Mouse (Mus musculus): ENCODE data around the gene Ascl2. TPM values are rescaled to one million over a fixed set of nuclear protein-coding genes. Genes with fewer than 3 reads are reported as not detected.

Ascl2 gene
- polyA plus RNA-seq, 1 experiment from 2014 or later: 0.40 TPM

GRCm38 (mm10) chr7:143007599-143008369 lies 38.7 kb upstream of the Ascl2 start:
- Histone ChIP-seq H3K27ac (peak overlapping the region; percentile 71), H3K9me3 (no peaks in the 10 kb centered on the region), H3K4me3 (peak overlapping the region; percentile 18), H3K36me3 (replicated peaks) (no peaks in the 10 kb centered on the region), H3K4me1 (peaks cover 32% of the 10 kb centered on the region), H3K27me3 (ENCODE audit: poor library complexity, severe bottlenecking) (no peaks in the 10 kb centered on the region)
- 42% methylated on average over 17 of the region's 17 CpGs for WGBS
- DNase-seq (ENCODE audit: extremely low spot score, low spot score): peak; percentile 88

GRCm38 (mm10) chr7:143006756-143007598 lies 37.9 kb upstream of the Ascl2 start:
- peak overlapping the region; percentile 23; the same call in 1 of the 2 replicates for H3K4me3 ChIP-seq
- no peaks in the 10 kb centered on the region for H3K36me3 ChIP-seq (replicated peaks)
- H3K9me3 ChIP-seq: no peaks in the 10 kb centered on the region
- WGBS: 91% methylated on average over 8 of the region's 8 CpGs
- peaks cover 32% of the 10 kb centered on the region for H3K4me1 ChIP-seq
- H3K27ac ChIP-seq: peak overlapping the region; percentile 71
- DNase-seq (ENCODE audit: extremely low spot score, low spot score): no peak
- H3K27me3 ChIP-seq (ENCODE audit: poor library complexity, severe bottlenecking): no peaks in the 10 kb centered on the region

- WGBS: 83% methylated on average over 2 of the region's 2 CpGs
- Histone ChIP-seq H3K4me3 (peak overlapping the region; percentile 23), H3K36me3 (replicated peaks) (no peaks in the 10 kb centered on the region), H3K4me1 (peaks cover 27% of the 10 kb centered on the region), H3K27me3 (ENCODE audit: poor library complexity, severe bottlenecking) (no peaks in the 10 kb centered on the region), H3K9me3 (no peaks in the 10 kb centered on the region), H3K27ac (peak overlapping the region; percentile 71)
- DNase-seq (ENCODE audit: extremely low spot score, low spot score): no peak
Measured at GRCm38 (mm10) chr7:143006097-143006755, 37.2 kb upstream of the Ascl2 start.

- Histone ChIP-seq H3K36me3 (replicated peaks) (no peaks in the 10 kb centered on the region), H3K27ac (peak overlapping the region; percentile 71), H3K4me3 (peak overlapping the region; percentile 23), H3K4me1 (peaks cover 26% of the 10 kb centered on the region), H3K9me3 (no peaks in the 10 kb centered on the region), H3K27me3 (ENCODE audit: poor library complexity, severe bottlenecking) (no peaks in the 10 kb centered on the region)
- DNase-seq (ENCODE audit: extremely low spot score, low spot score): no peak
- 92% methylated on average over 6 of the region's 6 CpGs for WGBS
Measured at GRCm38 (mm10) chr7:143005344-143006096, 36.5 kb upstream of the Ascl2 start.

- H3K36me3 ChIP-seq (replicated peaks): no peaks in the 10 kb centered on the region
- peak within 1 kb of the TSS; percentile 71 for H3K27ac ChIP-seq
- peak within 1 kb of the TSS; percentile 23 for H3K4me3 ChIP-seq
- DNase-seq (ENCODE audit: extremely low spot score, low spot score): no peak
- 82% methylated on average over 4 of the region's 4 CpGs for WGBS
- no peaks in the 10 kb centered on the region for H3K9me3 ChIP-seq
- H3K4me1 ChIP-seq: peaks cover 26% of the 10 kb centered on the region
- H3K27me3 ChIP-seq (ENCODE audit: poor library complexity, severe bottlenecking): no peaks in the 10 kb centered on the region
Measured at GRCm38 (mm10) chr7:143004727-143005343, 35.8 kb upstream of the Ascl2 start, which contains the start of gene Tspan32. Gene Tspan32, plus strand, starts transcription at chr7:143005046.

- no peaks in the 10 kb centered on the region for H3K9me3 ChIP-seq
- H3K36me3 ChIP-seq (replicated peaks): no peaks in the 10 kb centered on the region
- WGBS: 40% methylated on average over 3 of the region's 3 CpGs
- no peak for DNase-seq (ENCODE audit: extremely low spot score, low spot score)
- no peaks in the 10 kb centered on the region for H3K27me3 ChIP-seq (ENCODE audit: poor library complexity, severe bottlenecking)
- H3K4me1 ChIP-seq: peaks cover 6% of the 10 kb centered on the region
- no peak overlapping the region for H3K27ac ChIP-seq
- H3K4me3 ChIP-seq: no peak overlapping the region
Measured at GRCm38 (mm10) chr7:143002679-143003078, 33.6 kb upstream of the Ascl2 start.

GRCm38 (mm10) chr7:142997403-142998150 lies 28.5 kb upstream of the Ascl2 start:
- Histone ChIP-seq H3K27me3 (ENCODE audit: poor library complexity, severe bottlenecking) (no peaks in the 10 kb centered on the region), H3K9me3 (no peaks in the 10 kb centered on the region), H3K36me3 (replicated peaks) (no peaks in the 10 kb centered on the region), H3K4me1 (peaks cover 3% of the 10 kb centered on the region; the same call in 1 of the 2 replicates), H3K4me3 (no peak overlapping the region), H3K27ac (no peak overlapping the region)
- whole genome bisulfite sequencing: 91% methylated on average over 3 of the region's 3 CpGs
- no peak for DNase-seq (ENCODE audit: extremely low spot score, low spot score)

- no peaks in the 10 kb centered on the region for H3K9me3 ChIP-seq
- 89% methylated on average over 2 of the region's 2 CpGs for WGBS
- peaks cover 3% of the 10 kb centered on the region; the same call in 1 of the 2 replicates for H3K4me1 ChIP-seq
- no peak for DNase-seq (ENCODE audit: extremely low spot score, low spot score)
- H3K36me3 ChIP-seq (replicated peaks): no peaks in the 10 kb centered on the region
- H3K4me3 ChIP-seq: no peak overlapping the region
- H3K27ac ChIP-seq: no peak overlapping the region
- no peaks in the 10 kb centered on the region for H3K27me3 ChIP-seq (ENCODE audit: poor library complexity, severe bottlenecking)
Measured at GRCm38 (mm10) chr7:142996998-142997397, 27.9 kb upstream of the Ascl2 start.

- DNase-seq (ENCODE audit: extremely low spot score, low spot score): no peak
- 83% methylated on average over 3 of the region's 3 CpGs for WGBS
- H3K27ac ChIP-seq: peak overlapping the region; percentile 36; the same call in 1 of the 2 replicates
Measured at GRCm38 (mm10) chr7:142995630-142996338, 26.7 kb upstream of the Ascl2 start.

GRCm38 (mm10) chr7:142995004-142995403 lies 25.9 kb upstream of the Ascl2 start:
- DNase-seq (ENCODE audit: extremely low spot score, low spot score): no peak
- no peak overlapping the region for H3K4me3 ChIP-seq
- H3K27ac ChIP-seq: no peak overlapping the region
- H3K4me1 ChIP-seq: peaks cover 5% of the 10 kb centered on the region; the same call in 1 of the 2 replicates
- no peaks in the 10 kb centered on the region for H3K9me3 ChIP-seq
- H3K27me3 ChIP-seq (ENCODE audit: poor library complexity, severe bottlenecking): no peaks in the 10 kb centered on the region
- H3K36me3 ChIP-seq (replicated peaks): no peaks in the 10 kb centered on the region

More at GRCm38 (mm10) chr7:142995630-142996338, 26.7 kb upstream of the Ascl2 start:
- Histone ChIP-seq H3K36me3 (replicated peaks) (no peaks in the 10 kb centered on the region), H3K4me3 (no peak overlapping the region), H3K9me3 (no peaks in the 10 kb centered on the region), H3K27me3 (ENCODE audit: poor library complexity, severe bottlenecking) (no peaks in the 10 kb centered on the region), H3K4me1 (peaks cover 3% of the 10 kb centered on the region; the same call in 1 of the 2 replicates)

- no peaks in the 10 kb centered on the region for H3K9me3 ChIP-seq
- H3K4me1 ChIP-seq: peaks cover 13% of the 10 kb centered on the region; the same call in 1 of the 2 replicates
- no peak overlapping the region for H3K27ac ChIP-seq
- no peaks in the 10 kb centered on the region for H3K36me3 ChIP-seq (replicated peaks)
- DNase-seq (ENCODE audit: extremely low spot score, low spot score): no peak
- H3K4me3 ChIP-seq: no peak overlapping the region
- WGBS: 91% methylated on average over 3 of the region's 3 CpGs
- H3K27me3 ChIP-seq (ENCODE audit: poor library complexity, severe bottlenecking): no peaks in the 10 kb centered on the region
Measured at GRCm38 (mm10) chr7:142987718-142988117, 18.7 kb upstream of the Ascl2 start.

Measured in forebrain, embryonic 10.5 days (tissue).